Mouse (Mus musculus) liver, adult 2 months (tissue): Measurements from ENCODE around the gene Zfp827. TPM values are rescaled to one million over a fixed set of nuclear protein-coding genes. Genes with fewer than 3 reads are reported as not detected.

ENCODE experiments used
- DNase-seq: peaks from one replicate; pipeline ENCODE4 v3.0.0-alpha.2; 2011; ENCODE audit warnings: low read depth, low spot score; ENCODE audit errors: extremely low read depth
- H3K27ac ChIP-seq: fragments of 200-500 bp; replicated peaks from 2 replicates; pipeline ENCODE4 v1.5.1; 2012; ENCODE audit warnings: low read depth, mild to moderate bottlenecking, control low read depth, inconsistent platforms, low read length; ENCODE audit not compliant: insufficient read depth
- H3K27me3 ChIP-seq: fragments of 200-500 bp; 2 replicates; pipeline ENCODE4 v1.6.1; 2012; ENCODE audit warnings: mild to moderate bottlenecking, moderate library complexity, low read length, inconsistent platforms; ENCODE audit not compliant: control insufficient read depth, insufficient read depth
- H3K36me3 ChIP-seq: fragments of 200-500 bp; 2 replicates; pipeline ENCODE4 v1.6.1; 2012; ENCODE audit warnings: low read length, inconsistent platforms; ENCODE audit not compliant: control insufficient read depth, insufficient read depth
- H3K4me1 ChIP-seq: fragments of 200-500 bp; 2 replicates; pipeline ENCODE4 v1.6.1; 2011; ENCODE audit warnings: low read length; ENCODE audit not compliant: control insufficient read depth, insufficient read depth
- H3K4me3 ChIP-seq: fragments of 200-500 bp; 2 replicates; pipeline ENCODE4 v1.5.1; 2011; ENCODE audit warnings: low read depth, mild to moderate bottlenecking, control low read depth, low read length, moderate library complexity; ENCODE audit not compliant: insufficient read depth
- H3K79me2 ChIP-seq: fragments of 200-500 bp; 2 replicates; pipeline ENCODE4 v1.6.1; 2012; ENCODE audit warnings: inconsistent platforms, mild to moderate bottlenecking, low read length, moderate library complexity; ENCODE audit not compliant: control insufficient read depth, insufficient read depth
- H3K9ac ChIP-seq: fragments of 200-500 bp; 2 replicates; pipeline ENCODE4 v1.6.1; 2012; ENCODE audit warnings: low read depth, mild to moderate bottlenecking, control low read depth, inconsistent platforms, low read length
- CTCF ChIP-seq: fragments of 200-500 bp; IDR thresholded peaks from 2 replicates; pipeline ENCODE4 v1.5.1; 2011; ENCODE audit warnings: low read depth, low read length, control low read depth
- POLR2A ChIP-seq: fragments of 200-500 bp; IDR thresholded peaks from 2 replicates; pipeline ENCODE4 v1.6.1; 2011; ENCODE audit warnings: low read length, control low read depth; ENCODE audit not compliant: insufficient read depth; ENCODE audit errors: extremely low read depth
- WGBS: fragments of 180-500 bp; shearing (Covaris S2); methylation state at CpG from one replicate; pipeline ENCODE4 v1.1.7; 2018; 5-methylcytosine and 5-hydroxymethylcytosine counted together
- polyA plus RNA-seq: library from polyadenylated mRNA; depleted of rRNA; stranded (reverse); fragments of >200 nt; gene quantifications from 2 replicates; pipeline ENCODE4 v1.2.3, GENCODE M21; 2012
- total RNA-seq: library from RNA; depleted of rRNA; stranded (reverse); fragments of >200 nt; gene quantifications from 2 replicates; pipeline ENCODE4 v1.2.3, GENCODE M21; 2014

The Zfp827 gene
- total and polyA plus RNA-seq, 2 experiments = 0.09 to 0.10 TPM

GRCm38 (mm10) chr8:79096970-79097369, 68.7 kb downstream of the Zfp827 start:
- Histone ChIP-seq H3K27me3 (peaks cover 3% of the 10 kb centered on the region; the same call in 1 of the 2 replicates), H3K27ac (no peak overlapping the region), H3K4me1 (no peaks in the 10 kb centered on the region), H3K9ac (no peak overlapping the region), H3K4me3 (no peak overlapping the region), H3K36me3 (no peaks in the 10 kb centered on the region), H3K79me2 (no peaks in the 10 kb centered on the region)
- TF ChIP-seq POLR2A (no peak), CTCF (no peak)
- WGBS = 33% methylated on average over 11 of the region's 11 CpGs
- DNase-seq = peak; percentile 32

- Histone ChIP-seq H3K79me2 (no peaks in the 10 kb centered on the region), H3K27ac (no peak overlapping the region)
- 90% methylated on average over 4 of the region's 4 CpGs for WGBS
Observed at GRCm38 (mm10) chr8:79102707-79103106, 74.5 kb downstream of the Zfp827 start.

GRCm38 (mm10) chr8:79103185-79103878, 75.1 kb downstream of the Zfp827 start:
- no peak for DNase-seq
- 62% methylated on average over 14 of the region's 14 CpGs for WGBS
- no peaks in the 10 kb centered on the region for H3K4me1 ChIP-seq

More at GRCm38 (mm10) chr8:79102707-79103106, 74.5 kb downstream of the Zfp827 start:
- TF ChIP-seq POLR2A = no peak
- no peak for TF ChIP-seq CTCF
- H3K4me3 ChIP-seq = no peak overlapping the region
- H3K9ac ChIP-seq = no peak overlapping the region
- H3K4me1 ChIP-seq = no peaks in the 10 kb centered on the region
- DNase-seq = no peak
- H3K27me3 ChIP-seq = no peaks in the 10 kb centered on the region
- H3K36me3 ChIP-seq = no peaks in the 10 kb centered on the region

GRCm38 (mm10) chr8:79103923-79104580, 75.8 kb downstream of the Zfp827 start:
- 57% methylated on average over 9 of the region's 9 CpGs for WGBS
- Histone ChIP-seq H3K27ac (no peak overlapping the region), H3K27me3 (no peaks in the 10 kb centered on the region), H3K9ac (no peak overlapping the region), H3K79me2 (no peaks in the 10 kb centered on the region), H3K4me1 (no peaks in the 10 kb centered on the region), H3K36me3 (no peaks in the 10 kb centered on the region), H3K4me3 (no peak overlapping the region)
- no peak for DNase-seq
- TF ChIP-seq POLR2A = no peak
- no peak for TF ChIP-seq CTCF

More at GRCm38 (mm10) chr8:79103185-79103878, 75.1 kb downstream of the Zfp827 start:
- H3K79me2 ChIP-seq = no peaks in the 10 kb centered on the region
- no peaks in the 10 kb centered on the region for H3K36me3 ChIP-seq
- H3K27ac ChIP-seq = no peak overlapping the region
- no peaks in the 10 kb centered on the region for H3K27me3 ChIP-seq
- no peak for TF ChIP-seq POLR2A
- no peak for TF ChIP-seq CTCF
- no peak overlapping the region for H3K9ac ChIP-seq
- no peak overlapping the region for H3K4me3 ChIP-seq

GRCm38 (mm10) chr8:79104634-79105033, 76.4 kb downstream of the Zfp827 start:
- Histone ChIP-seq H3K27ac (no peak overlapping the region), H3K27me3 (no peaks in the 10 kb centered on the region), H3K36me3 (no peaks in the 10 kb centered on the region), H3K9ac (no peak overlapping the region), H3K79me2 (no peaks in the 10 kb centered on the region), H3K4me1 (no peaks in the 10 kb centered on the region), H3K4me3 (no peak overlapping the region)
- DNase-seq = no peak
- WGBS = 68% methylated on average over 9 of the region's 9 CpGs
- no peak for TF ChIP-seq CTCF
- TF ChIP-seq POLR2A = no peak

GRCm38 (mm10) chr8:79105186-79105585, 76.9 kb downstream of the Zfp827 start:
- TF ChIP-seq CTCF (no peak), POLR2A (no peak)
- H3K27ac ChIP-seq = no peak overlapping the region
- WGBS = 91% methylated on average over 10 of the region's 10 CpGs

More at GRCm38 (mm10) chr8:79105186-79105585, 76.9 kb downstream of the Zfp827 start:
- no peaks in the 10 kb centered on the region for H3K4me1 ChIP-seq
- H3K27me3 ChIP-seq = no peaks in the 10 kb centered on the region
- H3K4me3 ChIP-seq = no peak overlapping the region
- no peak overlapping the region for H3K9ac ChIP-seq
- no peak for DNase-seq
- H3K36me3 ChIP-seq = no peaks in the 10 kb centered on the region
- H3K79me2 ChIP-seq = no peaks in the 10 kb centered on the region
